Mouse (Mus musculus) monocyte, adult 59 days (primary cell): ENCODE measurements around the gene Dnaja2. TPM values are rescaled to one million over a fixed set of nuclear protein-coding genes. Genes with fewer than 3 reads are reported as not detected.

Source experiments
- total RNA-seq, 2 experiments: library from RNA; stranded (reverse); gene quantifications; one replicate each; pipeline ENCODE4 v1.2.4; 2023

Gene Dnaja2
- 100 to 1,000 TPM in 1 of 2 experiments, 10 to 100 TPM in 1; 94.1 to 110 TPM for total RNA-seq

DNA sequence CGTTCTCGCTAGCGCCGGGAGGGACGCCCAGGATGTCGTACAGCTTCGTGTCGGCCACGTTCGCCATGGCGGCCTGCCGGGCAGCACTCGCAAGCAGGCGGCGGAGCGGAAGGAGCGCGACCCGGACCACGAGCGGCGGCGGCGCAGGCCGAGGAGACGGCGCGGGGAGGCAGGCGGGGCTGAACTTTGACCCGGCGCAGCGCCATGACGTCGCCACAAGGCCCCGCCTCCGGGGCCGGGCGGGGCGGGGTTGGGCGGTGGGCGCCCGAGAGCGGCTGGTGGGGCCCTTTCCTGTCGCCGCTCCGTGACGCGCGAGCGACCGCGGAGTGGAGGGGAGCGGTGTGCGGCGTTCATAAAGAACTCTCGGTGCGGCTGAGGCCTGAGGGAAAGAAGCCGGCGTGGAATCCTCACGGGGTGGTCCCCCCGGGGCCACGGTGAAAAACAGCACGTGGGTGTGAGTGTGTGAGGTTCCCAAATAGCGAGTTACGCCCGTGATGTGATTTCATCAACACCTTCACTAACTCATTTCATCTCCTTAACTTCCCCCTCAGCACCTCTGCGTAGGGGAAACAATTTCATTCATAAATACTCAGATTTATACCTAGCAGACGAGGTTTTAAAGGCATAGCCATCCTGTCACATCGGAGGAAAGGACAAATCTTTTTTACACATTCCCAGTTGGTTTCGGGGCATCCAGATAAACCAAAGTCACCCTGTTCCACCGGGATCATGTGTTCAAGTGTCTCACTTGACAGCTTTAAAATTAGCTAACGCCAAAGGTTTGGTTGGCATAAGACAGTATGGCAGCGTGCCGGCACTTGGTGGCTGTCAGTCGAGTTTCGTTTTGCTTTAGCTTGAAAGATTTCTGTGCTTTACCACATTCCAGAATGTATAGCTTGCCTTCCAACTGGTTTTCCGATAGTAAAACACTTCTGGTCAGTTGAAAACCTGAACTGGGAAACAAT lies at the start of gene Dnaja2:
Gene Dnaja2 (minus strand): TSS at position 164 of the 965 bp plus-strand sequence.

DNA sequence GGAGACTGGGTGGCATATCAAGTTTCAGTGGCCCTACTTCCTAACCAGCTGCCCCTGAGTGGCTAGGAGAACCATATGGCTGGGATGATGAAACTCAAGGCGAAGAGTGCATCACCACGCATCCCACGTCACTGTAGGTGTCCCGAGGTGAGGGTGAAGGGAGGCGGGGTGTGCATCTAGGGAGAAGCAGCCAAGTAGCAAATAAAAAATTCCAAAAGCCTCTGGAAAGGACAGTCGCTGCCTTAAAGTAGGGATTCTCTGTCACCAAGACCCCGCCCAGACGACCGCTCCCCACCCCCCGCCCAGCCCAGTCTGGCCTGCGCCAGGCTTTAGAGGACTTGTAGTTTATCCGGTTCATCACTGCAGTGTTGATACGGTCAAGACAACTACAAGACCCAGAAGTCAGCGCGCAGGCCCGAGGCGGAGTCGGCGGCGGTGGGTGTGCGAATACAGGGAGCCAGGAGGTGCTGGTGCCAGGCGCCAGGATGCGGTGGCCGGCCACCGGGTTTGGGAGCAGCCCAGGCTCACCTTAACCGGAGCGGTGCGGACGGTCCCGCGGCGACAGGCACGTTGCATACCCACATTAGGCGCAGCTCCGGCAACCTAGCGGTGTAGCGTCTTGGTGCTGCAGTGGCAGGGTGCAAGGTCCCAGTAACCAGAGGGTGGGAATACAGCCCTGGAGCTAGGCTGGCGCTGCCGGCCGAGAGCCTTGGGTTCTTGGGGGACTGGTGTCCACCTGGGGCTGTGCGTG lies 62.8 kb downstream of the Dnaja2 start, which contains the start of gene Gpt2:
Gene Gpt2 (plus strand): TSS at position 452 of the 751 bp plus-strand sequence.

Other genes starting within 250 kb of the Dnaja2 start
- gene Mylk3, start 169.0 kb downstream of the Dnaja2 start, total RNA-seq: under 1 TPM in 1 of 2 experiments, not detected in 1; 0.16 TPM
- gene 4921524J17Rik, start 122.5 kb downstream of the Dnaja2 start, total RNA-seq: 10 to 100 TPM in 1 of 2 experiments, 1 to 10 TPM in 1; 8.0 to 23.9 TPM
- gene Gpt2, start 62.8 kb downstream of the Dnaja2 start, total RNA-seq: 1 to 10 TPM; 2.0 to 2.7 TPM
- under 1 TPM; 0.13 to 0.30 TPM for gene Neto2, start 145.6 kb upstream of the Dnaja2 start, total RNA-seq